Mouse (Mus musculus) kidney, postnatal 4 days (tissue): ENCODE data around the gene Tfr2.
A peak's percentile ranks its signal among the peaks of the same experiment; 100 is the strongest.
"Not testable (repeated sequence)": the region's sequence is repeated elsewhere in the genome, so short reads cannot be mapped to it uniquely, and the experiment has no call there.

Experiments
- DNase-seq, 2 experiments: peaks; one replicate each; pipeline ENCODE4 v3.0.0; 2021; ENCODE audit warnings: mixed read lengths in 2 of 2

The Tfr2 gene

DNA sequence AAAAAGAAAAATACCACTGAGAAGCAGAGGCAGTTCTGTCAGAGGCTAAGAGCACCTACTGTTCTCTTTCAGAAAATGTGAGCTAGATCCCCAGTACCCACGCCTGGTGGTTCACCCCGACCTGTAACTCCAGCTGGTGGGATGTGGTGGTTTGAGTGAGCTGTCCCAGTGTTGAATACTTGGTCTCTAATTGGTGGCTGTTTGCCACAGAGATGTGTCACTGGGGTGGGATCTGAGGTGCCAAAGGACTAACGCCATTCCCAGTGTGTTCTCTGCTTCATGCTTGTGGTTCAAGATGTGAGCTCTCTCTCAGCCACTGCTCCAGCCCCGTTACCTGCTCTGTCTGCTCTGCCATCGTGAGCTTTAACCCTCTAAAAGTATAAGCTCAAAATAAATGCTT lies 20.9 kb downstream of the Tfr2 start:
- DNase-seq = no peak

DNA sequence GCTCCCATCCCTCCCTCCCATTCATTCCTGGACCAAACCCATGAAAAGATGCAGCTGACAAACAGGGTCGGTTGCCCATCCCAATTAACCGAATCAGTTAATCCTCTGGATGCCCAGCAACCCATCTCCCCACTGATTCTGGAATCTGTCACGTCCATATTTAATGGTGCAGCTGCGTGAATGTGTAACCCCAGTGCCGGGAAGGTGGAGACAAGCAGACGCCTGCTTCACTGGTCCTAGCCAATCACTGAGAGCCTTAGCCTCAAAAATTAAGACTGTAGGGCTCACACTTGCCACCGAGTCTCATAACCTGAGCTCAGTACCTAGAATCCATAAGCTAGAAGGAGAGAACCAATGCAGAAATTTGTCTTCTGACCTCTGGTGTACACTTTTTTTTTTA lies 26.3 kb downstream of the Tfr2 start:
- no peak for DNase-seq

DNA sequence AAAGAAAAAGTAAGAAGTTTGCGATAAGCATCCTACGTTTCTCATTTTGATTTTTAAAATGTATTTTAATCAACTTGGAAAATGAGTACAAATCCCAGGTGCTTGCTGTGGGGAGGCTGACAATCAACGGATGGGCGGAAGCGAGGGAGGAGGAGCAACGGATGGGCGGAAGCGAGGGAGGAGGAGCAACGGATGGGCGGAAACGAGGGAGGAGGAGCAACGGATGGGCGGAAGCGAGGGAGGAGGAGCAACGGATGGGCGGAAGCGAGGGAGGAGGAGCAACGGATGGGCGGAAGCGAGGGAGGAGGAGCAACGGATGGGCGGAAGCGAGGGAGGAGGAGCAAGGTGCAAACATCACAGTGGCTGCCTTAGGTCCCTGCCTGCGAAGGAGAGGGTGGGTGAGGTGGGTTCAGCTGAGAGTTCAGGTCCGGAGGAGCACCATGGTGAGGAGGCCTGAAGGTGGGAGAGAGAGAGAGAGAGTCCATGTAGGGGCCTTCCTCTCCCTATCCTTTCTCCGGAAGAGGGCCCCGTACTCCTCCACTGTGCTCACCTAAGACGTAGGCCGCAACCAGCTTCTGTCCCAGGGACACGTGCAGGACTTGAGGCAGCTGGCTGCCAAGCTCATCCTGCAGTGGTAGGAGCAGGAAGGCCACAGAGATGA lies 27.1 kb downstream of the Tfr2 start:
- DNase-seq = peak; percentile 14 to 47

DNA sequence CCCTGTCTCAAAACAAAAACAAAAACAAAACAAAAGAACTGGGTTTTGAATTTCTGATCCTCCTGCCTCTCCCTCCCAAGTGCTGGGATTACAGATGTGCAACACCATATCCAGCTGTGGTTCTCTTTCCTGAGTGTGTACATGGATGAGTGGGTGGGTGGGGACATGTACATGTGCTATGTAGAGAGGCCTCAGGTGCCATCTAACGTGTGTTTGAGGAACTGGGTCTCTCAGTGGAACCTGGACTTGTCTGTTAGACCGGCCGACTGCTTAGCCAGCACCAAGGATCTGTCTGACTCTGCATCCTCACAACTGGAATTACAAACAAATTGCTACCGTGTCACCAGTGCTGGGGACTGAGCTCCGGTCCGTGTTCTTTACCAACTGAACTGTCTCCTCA lies 28.0 kb downstream of the Tfr2 start:
- no peak for DNase-seq

DNA sequence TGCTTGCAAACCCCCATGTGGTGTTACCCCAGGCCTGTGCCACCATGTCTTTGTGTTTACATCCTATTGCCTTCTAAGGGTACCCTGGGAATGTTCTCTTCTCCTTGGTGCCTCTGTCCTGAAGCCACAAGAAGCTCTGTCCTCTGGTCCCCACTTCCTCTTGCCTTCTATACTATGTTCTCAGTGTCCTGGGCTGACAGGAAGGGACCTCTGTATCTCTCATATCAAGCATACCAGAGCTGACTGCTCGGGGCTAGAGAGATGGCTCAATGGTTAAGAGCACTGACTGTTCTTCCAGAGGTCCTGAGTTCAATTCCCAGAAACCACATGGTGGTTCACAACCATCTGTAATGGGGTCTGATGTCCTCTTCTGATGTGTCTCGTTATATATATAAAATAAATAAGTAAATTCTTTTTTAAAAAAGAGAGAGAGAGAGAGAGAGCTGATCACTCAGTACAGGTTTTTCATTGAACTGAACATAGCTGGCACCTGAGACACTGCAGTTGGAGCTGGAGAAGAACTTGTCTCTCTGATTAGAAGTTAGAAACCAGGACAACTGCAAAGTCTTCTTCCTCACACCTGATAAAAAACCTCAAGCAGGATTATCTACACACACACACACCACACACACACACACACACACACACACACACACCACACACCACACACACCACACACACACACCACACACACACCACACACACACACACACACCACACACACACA lies 28.6 kb downstream of the Tfr2 start:
- no peak for DNase-seq

DNA sequence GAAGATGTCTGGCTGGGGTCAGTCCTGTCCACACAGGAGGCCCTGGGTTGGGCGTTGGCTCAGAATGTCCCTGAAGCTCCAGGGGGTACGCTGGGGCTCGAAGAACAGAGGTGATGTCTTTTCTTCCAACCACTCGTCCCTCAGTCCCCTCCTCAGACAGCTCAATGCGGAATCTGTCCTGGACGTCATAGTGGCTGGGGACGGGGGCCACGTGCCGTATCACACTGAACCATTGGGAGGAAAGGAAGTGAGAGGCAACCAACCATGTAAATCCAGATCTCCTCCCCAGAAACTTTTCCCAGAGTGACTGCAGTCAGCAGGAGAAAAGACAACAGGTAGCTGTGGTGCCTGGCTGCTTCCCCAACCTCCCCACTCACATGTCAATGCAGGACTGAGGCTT lies 30.0 kb downstream of the Tfr2 start:
- peak; percentile 15 to 40 for DNase-seq

DNA sequence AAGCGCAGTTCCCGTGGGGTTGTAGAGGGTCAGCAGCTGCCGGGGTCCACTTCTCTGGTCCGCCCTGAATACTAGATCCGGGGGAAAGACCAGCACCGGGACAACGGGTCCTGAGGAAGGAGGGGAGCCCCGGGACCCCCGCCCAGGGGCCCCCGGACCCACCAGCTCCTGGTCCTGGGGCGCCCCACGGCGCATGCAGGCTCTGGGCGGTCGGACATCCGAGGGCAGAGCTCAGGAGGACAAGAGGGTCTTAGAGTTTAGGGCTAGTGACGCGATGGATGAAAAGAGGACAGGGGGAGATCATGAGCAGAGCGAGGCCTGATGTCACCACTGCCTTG lies 30.6 kb downstream of the Tfr2 start:
- DNase-seq = no peak

DNA sequence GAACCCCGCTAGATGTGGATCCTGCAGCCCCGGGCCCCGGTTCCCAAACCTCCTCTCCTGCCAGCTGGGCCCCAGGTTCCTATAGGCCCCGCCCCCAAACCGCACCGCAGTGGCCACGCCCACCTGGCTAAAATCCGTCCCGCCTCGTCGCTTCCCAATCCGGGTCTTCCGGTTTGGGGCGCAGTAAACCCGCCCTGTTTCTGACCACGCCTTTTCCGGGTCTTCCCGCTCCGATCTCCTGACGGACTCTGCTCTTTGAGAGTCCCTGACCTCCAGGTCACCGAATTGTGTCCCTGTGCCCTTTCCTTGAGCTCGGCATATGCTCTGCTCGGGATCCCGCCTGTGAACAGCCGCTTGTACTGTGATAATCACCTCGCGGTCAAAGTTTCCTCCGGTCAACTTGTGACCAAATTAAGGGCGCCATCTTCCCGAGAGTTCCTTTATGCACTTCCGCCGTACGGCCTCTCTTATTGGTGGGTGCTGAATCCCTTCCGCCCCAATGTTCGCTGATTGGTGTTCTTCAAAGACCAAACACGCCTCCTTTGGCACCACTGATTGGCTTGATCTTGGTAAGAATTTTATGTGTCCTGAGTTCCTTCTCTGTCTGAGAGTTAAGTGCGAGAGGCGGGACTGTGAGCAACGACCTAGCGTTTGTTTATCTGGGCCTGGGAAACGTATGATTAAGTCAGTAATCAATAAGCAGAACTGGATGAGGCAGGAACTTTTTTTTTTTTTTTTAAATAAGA lies 31.2 kb downstream of the Tfr2 start, which contains the start of gene Mospd3:
Mospd3 (minus strand) TSS at position 440 of the 746 bp plus-strand sequence.
- DNase-seq = peak; percentile 98

DNA sequence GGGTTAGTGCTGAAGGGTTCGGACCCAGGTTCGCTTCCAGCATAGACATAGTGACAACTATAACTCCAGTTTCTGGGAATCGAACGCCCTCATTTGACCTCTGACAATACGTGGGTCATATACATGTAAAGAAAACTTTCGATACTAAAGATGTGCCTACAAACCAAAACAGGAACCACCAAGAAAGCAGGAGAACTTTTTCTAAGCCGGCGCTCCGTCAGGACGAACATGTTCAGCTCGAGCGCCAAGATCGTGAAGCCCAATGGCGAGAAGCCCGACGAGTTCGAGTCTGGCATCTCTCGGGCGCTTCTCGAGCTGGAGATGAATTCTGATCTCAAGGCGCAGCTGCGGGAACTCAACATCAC lies 31.7 kb downstream of the Tfr2 start:
- DNase-seq = peak; percentile 50 to 64

DNA sequence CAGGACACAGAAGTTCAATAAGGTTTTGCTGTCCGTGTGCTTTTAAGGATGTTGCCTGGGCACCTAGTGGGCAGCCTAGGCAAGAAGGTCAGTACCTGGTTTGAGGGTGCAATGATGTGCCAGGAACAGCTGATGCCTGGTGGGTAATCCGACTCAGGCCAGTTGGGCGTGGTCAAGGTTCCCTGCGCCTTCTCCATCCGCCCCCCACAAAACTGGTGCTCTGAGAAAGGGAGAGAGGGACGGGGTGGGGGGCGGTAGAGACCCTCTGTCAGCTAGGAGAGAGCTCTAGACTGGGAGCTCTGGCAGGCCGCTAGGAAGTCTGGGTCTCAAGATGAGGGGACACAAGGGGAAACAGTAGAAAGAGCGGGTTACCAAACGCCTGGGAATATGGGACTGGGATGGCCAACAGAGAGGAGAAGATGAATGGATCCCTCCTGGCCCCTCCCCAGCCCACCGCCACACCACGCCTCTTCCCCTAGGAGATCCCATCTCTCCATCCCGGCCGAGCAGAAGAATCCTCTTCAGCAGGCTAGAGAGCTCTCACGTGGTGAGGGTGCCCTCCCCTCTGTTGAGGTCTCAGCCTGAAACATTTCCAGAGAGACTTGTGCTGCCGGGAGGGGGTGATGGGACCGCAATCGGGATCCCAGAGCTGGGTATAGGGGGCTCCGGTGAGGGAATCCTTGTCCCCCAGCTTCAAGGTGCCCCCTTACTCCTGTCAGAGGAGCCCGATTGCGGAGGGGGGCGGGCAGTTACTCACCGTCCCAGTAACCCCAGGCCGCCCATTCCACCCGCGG lies 38.4 kb downstream of the Tfr2 start:
- peak in 1 of 2 experiments; percentile 10 for DNase-seq

DNA sequence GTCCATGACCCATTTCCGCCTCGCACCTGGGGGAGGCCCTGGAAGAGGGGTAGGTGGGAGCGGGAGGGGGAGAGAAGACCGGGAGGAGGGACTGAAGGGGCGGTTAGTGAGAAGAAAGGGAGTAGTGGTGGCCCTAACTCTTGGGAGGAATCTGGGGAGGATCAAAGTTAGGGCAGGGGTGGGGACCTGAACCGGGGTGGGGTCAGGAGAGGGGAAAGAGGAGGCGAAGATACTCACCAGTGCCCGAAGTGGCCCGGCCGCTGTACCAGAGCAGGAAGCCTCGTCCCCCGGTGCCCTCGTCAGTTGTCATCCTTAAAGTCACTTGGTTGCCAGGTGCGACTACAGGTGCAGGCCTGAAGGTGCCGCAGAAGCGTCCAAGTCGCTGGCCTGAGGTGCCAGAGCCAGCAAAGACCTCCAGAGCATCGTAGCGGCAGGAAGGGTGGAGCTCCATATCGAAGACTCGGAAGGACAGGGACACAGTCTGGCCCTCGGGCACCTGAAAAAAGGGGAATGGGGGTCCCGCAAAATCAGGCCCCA lies 39.1 kb downstream of the Tfr2 start:
- DNase-seq = peak; percentile 28 to 51

DNA sequence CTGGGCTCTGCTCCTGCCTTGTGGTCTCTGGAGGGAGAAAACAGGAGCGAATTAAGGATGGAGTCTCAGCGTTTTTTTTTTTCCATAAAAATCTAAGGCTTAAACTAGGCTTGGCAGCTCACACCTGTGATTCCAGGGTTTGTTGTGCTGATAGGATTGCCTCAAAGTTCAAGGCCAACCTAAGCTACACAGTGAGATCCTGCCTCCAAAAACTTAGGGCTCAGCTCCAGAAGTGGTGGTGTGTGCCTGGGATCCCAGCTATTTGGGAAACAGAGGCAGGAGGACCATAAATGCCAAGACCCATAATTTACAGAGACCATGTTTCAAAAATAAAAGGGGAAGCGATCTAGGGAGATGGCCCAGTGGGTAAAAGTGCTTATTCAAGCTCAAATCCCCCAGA lies 39.7 kb downstream of the Tfr2 start:
- DNase-seq = no peak

DNA sequence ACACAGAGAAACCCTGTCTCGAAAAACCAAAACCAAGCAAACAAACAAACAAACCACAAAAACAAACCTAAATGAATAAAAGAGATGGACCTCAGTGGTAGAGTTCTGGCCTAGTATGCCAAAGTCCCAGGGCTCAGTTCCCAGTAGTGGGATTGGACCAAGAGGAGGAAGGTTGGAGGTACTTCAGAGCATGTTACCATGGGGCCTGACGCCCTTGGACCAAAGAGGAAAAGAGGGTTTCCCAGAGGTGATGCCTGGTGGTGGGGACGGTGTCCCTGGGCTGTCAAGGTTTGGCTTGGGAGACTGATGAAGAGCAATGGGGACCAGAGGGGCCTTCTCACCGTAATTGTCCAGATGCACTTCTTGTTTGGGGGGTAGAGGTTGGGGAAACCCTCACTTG lies 40.4 kb downstream of the Tfr2 start:
- DNase-seq = no peak

DNA sequence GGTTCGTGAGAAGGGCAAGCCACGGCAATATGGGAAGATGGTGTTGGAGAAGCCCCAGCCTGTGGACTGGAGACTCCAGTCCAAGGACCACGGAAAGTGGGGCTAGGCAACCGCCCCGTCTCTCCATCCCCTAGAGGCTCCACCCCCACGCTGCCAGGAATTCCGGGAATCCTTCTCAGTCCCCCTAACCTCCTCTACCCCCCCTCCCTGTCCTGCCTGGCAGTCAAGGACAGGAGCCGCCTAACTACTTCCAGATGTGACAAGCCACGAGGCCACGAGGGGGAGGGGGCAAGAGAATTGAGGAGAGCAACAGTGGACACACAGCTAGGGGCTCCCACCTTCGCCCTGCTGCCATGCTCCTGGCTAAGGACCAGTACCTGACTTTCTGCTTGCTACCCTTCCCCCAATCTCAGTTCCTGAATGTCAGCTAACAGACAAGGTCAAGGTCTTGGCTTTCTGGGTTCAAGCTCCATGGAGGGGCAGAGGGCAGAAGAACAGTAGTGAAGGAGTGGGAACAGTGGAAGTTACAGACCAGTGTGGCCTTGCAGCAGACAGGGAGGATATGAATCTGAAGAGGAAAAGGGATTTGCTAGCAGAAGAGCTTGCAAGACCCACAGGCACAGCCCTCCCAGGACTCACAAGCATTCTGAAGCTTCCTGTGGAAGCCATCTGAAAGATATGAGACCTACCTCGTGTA lies 41.1 kb downstream of the Tfr2 start:
- peak; percentile 85 to 92 for DNase-seq

DNA sequence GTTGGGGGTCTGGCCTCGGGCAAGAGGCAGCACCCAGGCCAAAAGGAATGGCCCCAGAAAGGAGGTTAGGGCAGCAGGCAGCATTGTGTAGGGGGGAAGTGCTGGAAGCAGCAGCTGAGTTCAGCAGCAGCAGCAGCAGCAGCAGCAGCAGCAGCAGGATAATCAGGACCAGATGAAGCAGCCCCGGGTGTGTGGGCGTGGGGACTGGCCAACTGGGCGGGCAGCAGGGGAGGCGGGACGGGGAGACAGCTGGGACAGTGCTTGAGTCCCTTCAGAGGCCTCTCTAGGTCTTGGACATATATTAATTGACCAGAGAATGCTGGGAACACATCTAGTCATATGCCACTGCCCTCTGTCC lies 41.6 kb downstream of the Tfr2 start:
- peak; percentile 81 to 88 for DNase-seq

DNA sequence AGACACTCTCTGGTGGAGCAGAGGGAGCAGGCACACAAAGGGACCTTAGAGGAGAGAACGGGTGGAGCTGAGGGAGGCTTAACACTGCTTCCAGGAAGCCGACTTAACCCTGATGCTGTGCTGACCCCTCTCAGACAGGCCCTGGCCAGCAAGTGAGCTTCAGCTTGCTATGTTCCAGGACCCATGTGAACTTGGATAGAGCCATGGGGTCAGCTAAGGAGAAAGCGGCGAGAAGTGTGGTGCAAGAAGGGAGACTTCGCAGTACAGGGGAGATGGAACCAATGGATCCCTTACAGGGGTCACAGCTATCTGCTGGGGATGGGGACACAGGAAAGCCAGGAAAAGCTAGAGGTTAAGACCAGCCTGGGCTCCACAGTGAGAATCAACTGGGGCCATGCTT lies 43.4 kb downstream of the Tfr2 start:
- DNase-seq = no peak

DNA sequence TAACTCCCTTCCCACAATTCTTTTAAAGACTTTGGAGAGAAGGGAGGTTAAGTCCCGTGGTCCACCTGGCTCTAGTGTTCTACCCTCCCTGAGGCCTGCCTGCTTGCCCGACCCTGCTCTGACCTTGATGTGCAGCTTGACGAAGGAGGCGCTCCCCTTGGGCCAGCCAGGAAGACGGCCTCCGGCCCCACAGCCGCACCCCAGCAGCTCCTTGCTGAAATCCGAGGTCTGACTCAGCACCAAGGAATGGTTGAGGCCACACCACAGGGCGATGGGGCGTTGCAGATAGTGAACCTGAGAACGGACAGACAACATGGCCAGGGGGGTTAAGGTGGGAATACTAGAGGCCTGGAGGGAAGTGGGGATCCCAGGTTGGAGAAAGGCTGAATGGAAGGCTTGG lies 43.9 kb downstream of the Tfr2 start, which contains the start of gene Pcolce:
Pcolce (minus strand) TSS at position 235 of the 400 bp plus-strand sequence.
- DNase-seq = peak; percentile 40 to 47

DNA sequence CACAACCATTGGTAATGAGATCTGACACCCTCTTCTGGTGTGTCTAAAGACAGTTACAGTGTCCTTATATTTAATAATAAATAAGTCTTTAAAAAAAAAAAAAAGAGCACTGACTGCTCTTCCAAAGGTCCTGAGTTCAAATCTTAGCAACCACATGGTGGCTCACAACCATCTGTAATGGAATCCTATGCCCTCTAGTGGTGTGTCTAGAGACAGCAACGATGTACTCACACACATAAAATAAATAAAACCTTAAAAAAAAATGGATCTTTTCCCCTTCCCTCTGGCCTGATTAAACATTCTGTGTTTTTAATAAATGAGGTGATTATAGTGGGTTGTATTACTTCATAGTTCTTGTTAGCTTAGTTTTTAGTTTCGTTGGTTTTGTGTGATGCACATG lies 45.3 kb downstream of the Tfr2 start:
- not testable (repeated sequence) for DNase-seq

DNA sequence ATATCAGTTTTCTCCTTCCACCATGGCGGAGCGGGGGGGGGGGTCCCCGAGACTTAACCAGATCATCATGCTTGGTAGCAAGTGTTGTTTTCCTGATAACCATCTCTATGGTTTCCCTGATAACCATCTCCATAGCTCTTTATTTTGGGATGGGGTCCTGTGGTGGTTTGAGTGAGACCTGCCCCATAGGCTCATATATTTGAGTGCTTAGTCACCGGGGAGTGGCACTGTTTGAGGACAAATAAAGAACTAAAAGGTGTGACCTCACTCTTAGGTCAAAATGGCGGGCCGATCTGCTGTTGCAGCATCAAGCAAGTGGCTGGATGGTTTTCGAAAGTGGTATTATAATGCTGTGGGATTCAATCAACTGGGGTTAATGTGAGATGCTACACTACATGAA lies 45.7 kb downstream of the Tfr2 start:
- no peak for DNase-seq

DNA sequence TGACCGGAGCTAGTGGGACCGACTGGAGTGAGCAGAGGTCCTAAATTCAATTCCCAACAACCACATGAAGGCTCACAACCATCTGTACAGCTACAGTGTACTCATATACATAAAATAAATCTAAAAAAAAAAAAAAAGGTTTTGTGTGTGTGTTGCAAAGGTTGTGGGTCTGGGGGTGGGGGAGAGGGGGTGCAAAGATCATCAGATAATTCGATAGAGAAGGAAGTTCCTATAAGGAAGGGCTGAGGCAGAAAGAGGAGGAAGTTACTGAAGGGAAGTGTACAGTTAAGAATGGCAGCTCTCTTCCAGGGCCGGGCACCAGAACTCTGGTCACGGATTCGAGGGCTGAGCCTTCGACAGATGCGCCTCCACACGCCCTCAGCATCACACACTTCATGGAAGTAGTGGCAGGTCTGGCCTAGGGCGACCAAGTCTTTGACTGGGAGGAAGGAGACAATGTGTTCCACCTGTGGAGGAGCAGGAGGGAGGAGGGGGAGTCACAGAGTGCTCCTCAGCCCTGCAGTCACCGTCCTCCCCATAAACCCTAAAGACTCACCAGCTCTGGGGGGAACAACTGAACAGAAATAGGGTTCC lies 54.4 kb downstream of the Tfr2 start:
- no peak for DNase-seq

DNA sequence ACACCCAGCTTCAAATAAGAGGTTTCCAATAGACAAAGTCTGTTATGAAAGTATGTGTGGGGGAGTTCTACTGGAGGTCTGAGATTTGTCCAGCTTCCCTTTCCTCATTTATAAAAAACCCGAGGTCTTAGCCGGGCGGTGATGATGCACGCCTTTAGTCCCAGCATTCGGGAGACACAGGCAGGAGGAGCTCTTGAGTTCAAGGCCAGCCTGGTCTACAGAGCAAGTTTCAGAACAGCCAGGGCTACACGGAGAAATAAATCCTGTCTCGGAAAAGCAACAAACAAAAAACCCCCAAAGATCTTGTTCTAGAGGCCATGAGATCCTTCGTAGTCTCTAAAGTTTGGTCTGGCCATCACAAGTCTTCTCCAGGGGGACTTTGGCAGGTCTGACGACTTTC lies 58.4 kb downstream of the Tfr2 start:
- DNase-seq = peak in 1 of 2 experiments; percentile 65
